Mouse (Mus musculus) midbrain, embryonic 14.5 days (tissue): ENCODE data around the gene Sh3bp5. TPM values are rescaled to one million over a fixed set of nuclear protein-coding genes. Genes with fewer than 3 reads are reported as not detected.

Source experiments
- ATAC-seq: fragments of 200-750 bp; cut with Nextera tagmentation; 2 replicates; pipeline ENCODE4 v1.8.0; 2017; ENCODE audit warnings: moderate number of reproducible peaks, moderate library complexity; ENCODE audit not compliant: low FRiP score, low TSS enrichment
- DNase-seq: peaks from one replicate; pipeline ENCODE4 v3.0.0-alpha.2; 2015
- H3K27ac ChIP-seq: fragments of 300-500 bp; sonication (generic); replicated peaks from 2 replicates; pipeline ENCODE4 v1.5.1; 2014; ENCODE audit warnings: mild to moderate bottlenecking, low read depth, low read length, moderate library complexity
- H3K27me3 ChIP-seq: fragments of 300-500 bp; sonication (generic); 2 replicates; pipeline ENCODE4 v1.6.1; 2014; ENCODE audit warnings: low read length, control low read depth, mixed read lengths; ENCODE audit not compliant: control insufficient read depth, insufficient read depth
- H3K36me3 ChIP-seq: fragments of 300-500 bp; sonication (generic); 2 replicates; pipeline ENCODE4 v1.6.1; 2014; ENCODE audit warnings: low read length, control low read depth; ENCODE audit not compliant: control insufficient read depth, insufficient read depth
- H3K4me1 ChIP-seq: fragments of 300-500 bp; sonication (generic); 2 replicates; pipeline ENCODE4 v1.6.1; 2014; ENCODE audit warnings: mild to moderate bottlenecking, antibody characterized with exemption, low read length, control low read depth; ENCODE audit not compliant: control insufficient read depth, insufficient read depth
- H3K4me2 ChIP-seq: fragments of 300-500 bp; sonication (generic); 2 replicates; pipeline ENCODE4 v1.6.1; 2014; ENCODE audit warnings: mild to moderate bottlenecking, low read length, moderate library complexity
- H3K4me3 ChIP-seq: fragments of 300-500 bp; sonication (generic); replicated peaks from 2 replicates; pipeline ENCODE4 v1.5.1; 2014; ENCODE audit warnings: low read depth, low read length
- H3K9ac ChIP-seq: fragments of 300-500 bp; sonication (generic); replicated peaks from 2 replicates; pipeline ENCODE4 v1.6.1; 2014; ENCODE audit warnings: mild to moderate bottlenecking, low read length, moderate library complexity
- H3K9me3 ChIP-seq: fragments of 300-500 bp; sonication (generic); 2 replicates; pipeline ENCODE4 v1.6.1; 2016; ENCODE audit warnings: low read length, control low read depth, mixed read lengths; ENCODE audit not compliant: control insufficient read depth
- WGBS: fragments of 180-500 bp; shearing (Covaris S2); extraction: QIAGEN DNeasy Blood & Tissue Kit; methylation state at CpG from one replicate; pipeline ENCODE4 v1.1.7; 2014; 5-methylcytosine and 5-hydroxymethylcytosine counted together
- polyA plus RNA-seq: library from polyadenylated mRNA; unstranded; fragments of >200 nt; fragmentation: Nextera tagmentation; extraction: Ambion mirVana; gene quantifications from 2 replicates; pipeline ENCODE4 v1.2.1, GENCODE M21; 2014

Sh3bp5 gene
- polyA plus RNA-seq, 1 experiment from 2014 or later: 82.4 TPM

DNA sequence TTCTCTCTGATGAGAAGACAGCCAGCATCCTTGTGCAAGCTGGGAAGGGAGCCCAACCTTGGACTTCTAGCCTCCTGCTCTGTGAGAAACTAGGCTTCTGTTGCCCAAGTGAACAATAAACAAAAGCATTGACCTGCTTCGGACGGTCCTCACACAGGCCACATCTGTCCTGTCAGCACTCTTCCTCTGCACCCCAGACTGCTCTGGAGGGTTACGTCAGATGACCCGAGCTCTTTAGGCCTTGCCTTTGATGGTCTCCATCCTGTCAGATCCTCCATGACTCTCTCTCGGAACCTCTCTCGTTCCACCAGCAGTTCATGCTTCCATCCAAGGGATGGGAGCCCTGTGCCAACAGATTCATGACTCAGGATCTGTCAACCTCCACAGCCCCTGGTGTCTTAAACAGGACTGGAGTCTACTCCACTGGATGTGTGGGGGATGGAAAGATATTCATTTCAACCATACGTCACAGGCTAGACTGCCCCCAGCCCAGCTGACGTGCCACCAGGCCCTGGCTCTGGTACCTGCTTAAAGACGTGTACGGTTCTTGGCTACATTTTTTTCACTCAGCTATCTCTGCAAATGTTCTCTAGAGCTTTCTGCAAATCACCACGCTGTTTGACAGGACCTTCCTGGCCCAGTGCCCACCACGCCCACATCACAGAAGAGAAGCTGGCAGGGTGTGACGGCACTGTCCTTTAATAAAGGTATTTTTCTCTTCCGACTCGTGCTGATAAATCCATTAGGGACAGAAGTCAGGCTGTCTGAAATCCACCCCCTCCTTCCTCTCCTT lies 7.5 kb downstream of the Sh3bp5 start:
- no peak overlapping the region for H3K4me3 ChIP-seq
- H3K4me1 ChIP-seq: peaks cover 12% of the 10 kb centered on the region
- 72% methylated on average over 15 of the region's 15 CpGs for WGBS
- no peak for DNase-seq
- H3K27ac ChIP-seq: no peak overlapping the region
- no peak overlapping the region for H3K4me2 ChIP-seq
- H3K27me3 ChIP-seq: no peaks in the 10 kb centered on the region
- no peak overlapping the region for H3K9ac ChIP-seq
- H3K36me3 ChIP-seq: peaks cover 46% of the 10 kb centered on the region
- no peaks in the 10 kb centered on the region for H3K9me3 ChIP-seq
- ATAC-seq: no peak

DNA sequence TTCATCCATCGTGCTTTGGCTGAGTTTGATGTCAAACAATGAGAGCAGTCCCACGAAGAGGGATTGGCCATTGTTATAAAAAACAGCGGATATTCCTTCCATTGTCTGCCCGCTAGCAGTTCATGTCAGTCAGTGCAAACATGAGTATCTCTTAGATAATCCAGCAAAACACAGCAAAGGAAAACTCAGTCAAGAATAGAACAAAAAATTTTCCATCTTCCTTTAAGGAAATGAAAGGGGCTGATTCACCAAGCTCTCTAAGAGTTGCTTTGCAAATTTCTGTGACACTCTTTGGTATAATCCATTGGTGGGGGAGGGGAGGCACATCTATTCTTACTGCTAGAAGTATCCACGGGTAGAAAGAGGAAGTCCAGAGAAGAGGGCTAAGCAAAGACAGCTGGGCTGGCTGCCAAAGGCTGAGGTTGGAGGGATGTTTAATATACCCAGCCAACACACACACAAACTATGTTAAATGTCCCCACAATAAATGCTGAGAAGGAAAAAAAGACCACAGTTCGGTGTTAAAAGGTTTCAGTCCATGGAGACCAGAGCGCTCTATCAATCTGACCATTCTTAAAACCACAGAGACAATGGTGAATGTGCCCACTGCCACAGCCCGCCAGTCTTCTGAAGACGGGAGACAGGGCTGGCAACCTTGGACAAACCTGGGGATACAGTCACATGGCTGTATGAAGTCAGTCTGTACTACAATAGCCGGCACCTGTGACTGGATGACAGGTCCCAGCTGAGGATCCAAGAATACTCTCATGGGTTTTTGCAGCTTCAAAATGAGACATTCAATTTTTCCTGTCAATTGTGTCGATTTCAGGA lies 12.7 kb downstream of the Sh3bp5 start:
- no peak overlapping the region for H3K27ac ChIP-seq
- DNase-seq (peak; percentile 62), ATAC-seq (no peak)

GRCm38 (mm10) chr14:31422395-31422794 lies 13.5 kb downstream of the Sh3bp5 start:
- H3K9ac ChIP-seq: no peak overlapping the region
- WGBS: 88% methylated on average over 5 of the region's 5 CpGs
- H3K4me3 ChIP-seq: no peak overlapping the region
- H3K4me2 ChIP-seq: no peak overlapping the region
- peaks cover 16% of the 10 kb centered on the region; the same call in 1 of the 2 replicates for H3K4me1 ChIP-seq
- ATAC-seq (no peak), DNase-seq (no peak)
- H3K27me3 ChIP-seq: no peaks in the 10 kb centered on the region
- H3K36me3 ChIP-seq: peaks cover 22% of the 10 kb centered on the region
- no peaks in the 10 kb centered on the region for H3K9me3 ChIP-seq
- H3K27ac ChIP-seq: no peak overlapping the region

More for the DNA sequence above, 12.7 kb downstream of the Sh3bp5 start:
- Histone ChIP-seq H3K9ac (no peak overlapping the region), H3K4me3 (no peak overlapping the region), H3K36me3 (peaks cover 29% of the 10 kb centered on the region), H3K9me3 (no peaks in the 10 kb centered on the region), H3K4me1 (peaks cover 16% of the 10 kb centered on the region; the same call in 1 of the 2 replicates), H3K27me3 (no peaks in the 10 kb centered on the region), H3K4me2 (no peak overlapping the region)
- 49% methylated on average over 11 of the region's 11 CpGs for WGBS

- 85% methylated on average over 18 of the region's 18 CpGs for WGBS
Measured at GRCm38 (mm10) chr14:31421509-31422295, 14.2 kb downstream of the Sh3bp5 start.

GRCm38 (mm10) chr14:31420985-31421384 lies 14.9 kb downstream of the Sh3bp5 start:
- 32% methylated on average over 7 of the region's 7 CpGs for WGBS
- H3K4me3 ChIP-seq: no peak overlapping the region
- no peak overlapping the region for H3K9ac ChIP-seq
- H3K9me3 ChIP-seq: no peaks in the 10 kb centered on the region
- ATAC-seq (no peak), DNase-seq (no peak)
- H3K4me1 ChIP-seq: peaks cover 16% of the 10 kb centered on the region; the same call in 1 of the 2 replicates
- no peak overlapping the region for H3K27ac ChIP-seq
- no peaks in the 10 kb centered on the region for H3K27me3 ChIP-seq
- H3K4me2 ChIP-seq: no peak overlapping the region
- 0 out of 2 replicates have a peak, but pooled peaks cover 10% of the 10 kb centered on the region for H3K36me3 ChIP-seq

More at GRCm38 (mm10) chr14:31421509-31422295, 14.2 kb downstream of the Sh3bp5 start:
- H3K27ac ChIP-seq: no peak overlapping the region
- DNase-seq: no peak
- H3K36me3 ChIP-seq: peaks cover 15% of the 10 kb centered on the region
- H3K4me1 ChIP-seq: peaks cover 16% of the 10 kb centered on the region; the same call in 1 of the 2 replicates
- no peak overlapping the region for H3K9ac ChIP-seq
- no peaks in the 10 kb centered on the region for H3K9me3 ChIP-seq
- H3K4me2 ChIP-seq: no peak overlapping the region
- no peak for ATAC-seq
- no peaks in the 10 kb centered on the region for H3K27me3 ChIP-seq
- no peak overlapping the region for H3K4me3 ChIP-seq

GRCm38 (mm10) chr14:31420562-31420961 lies 15.3 kb downstream of the Sh3bp5 start:
- H3K9me3 ChIP-seq: no peaks in the 10 kb centered on the region
- H3K4me1 ChIP-seq: peaks cover 16% of the 10 kb centered on the region; the same call in 1 of the 2 replicates
- no peak overlapping the region for H3K27ac ChIP-seq
- H3K4me2 ChIP-seq: no peak overlapping the region
- H3K36me3 ChIP-seq: 0 out of 2 replicates have a peak, but pooled peaks cover 8% of the 10 kb centered on the region
- H3K27me3 ChIP-seq: no peaks in the 10 kb centered on the region
- no peak overlapping the region for H3K9ac ChIP-seq
- no peak overlapping the region for H3K4me3 ChIP-seq
- 92% methylated on average over 7 of the region's 7 CpGs for WGBS
- ATAC-seq (no peak), DNase-seq (no peak)

DNA sequence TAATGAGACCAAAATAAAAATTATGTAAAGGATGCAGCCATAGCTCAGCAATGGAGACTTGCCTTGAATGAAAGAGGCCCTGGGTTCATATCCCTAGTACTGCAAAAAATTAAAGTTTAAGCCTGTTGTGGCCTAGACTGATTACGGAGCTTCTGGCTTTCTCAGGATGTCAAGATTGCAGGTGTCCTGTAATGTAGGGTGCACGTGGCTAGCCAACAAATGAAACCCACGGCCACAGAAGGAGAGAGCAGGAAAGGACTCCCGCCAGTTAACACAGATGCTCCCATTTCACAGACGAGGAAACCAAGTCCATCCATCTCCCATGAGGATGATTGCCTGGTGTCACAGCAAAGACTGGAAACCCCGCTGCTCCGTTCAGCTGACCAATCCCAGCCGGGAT lies 15.7 kb downstream of the Sh3bp5 start:
- Histone ChIP-seq H3K9ac (no peak overlapping the region), H3K4me3 (no peak overlapping the region), H3K4me1 (peaks cover 16% of the 10 kb centered on the region; the same call in 1 of the 2 replicates), H3K4me2 (no peak overlapping the region), H3K27ac (no peak overlapping the region), H3K36me3 (0 out of 2 replicates have a peak, but pooled peaks cover 8% of the 10 kb centered on the region), H3K27me3 (no peaks in the 10 kb centered on the region), H3K9me3 (no peaks in the 10 kb centered on the region)
- no peak for DNase-seq
- ATAC-seq: no peak
- WGBS: 95% methylated on average over 8 of the region's 8 CpGs

GRCm38 (mm10) chr14:31419279-31419678 lies 16.6 kb downstream of the Sh3bp5 start:
- Histone ChIP-seq H3K4me3 (no peak overlapping the region), H3K9ac (no peak overlapping the region), H3K4me2 (no peak overlapping the region), H3K9me3 (no peaks in the 10 kb centered on the region), H3K27ac (no peak overlapping the region), H3K27me3 (no peaks in the 10 kb centered on the region), H3K36me3 (0 out of 2 replicates have a peak, but pooled peaks cover 8% of the 10 kb centered on the region), H3K4me1 (peaks cover 16% of the 10 kb centered on the region; the same call in 1 of the 2 replicates)
- no peak for DNase-seq
- 16% methylated on average over 4 of the region's 4 CpGs for WGBS
- no peak for ATAC-seq
